In the genomic region with DNA sequence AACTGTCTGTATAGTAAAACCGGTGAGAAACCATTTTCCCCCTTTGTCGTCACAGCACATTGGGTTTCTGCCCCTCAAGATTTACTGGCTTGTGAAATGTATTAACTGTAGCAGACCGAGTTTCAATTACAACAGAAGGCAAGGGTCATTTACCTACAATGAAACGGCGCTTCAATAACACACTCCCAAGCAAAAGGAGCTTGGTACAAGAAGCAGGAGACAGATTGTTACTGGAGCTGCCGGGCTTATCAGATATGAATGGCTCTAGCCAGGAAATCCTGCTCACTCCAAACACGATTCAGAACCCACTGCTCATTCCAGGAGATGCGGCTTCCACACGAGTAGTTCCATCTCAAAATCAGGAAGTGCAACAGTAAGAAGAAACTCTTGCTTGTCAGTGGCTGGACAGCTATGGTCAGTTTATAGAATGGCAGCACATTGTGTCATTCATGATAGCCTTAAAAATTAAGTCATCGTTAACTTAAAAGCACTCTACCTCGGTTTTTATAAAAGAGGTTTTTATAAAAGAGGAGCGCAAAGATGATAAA, we compare ENCODE assay signal across 1 mouse cellular context.
TF ChIP-seq lines count a peak whose summit lies in the region.

No protein-coding gene starts in this region.

TF ChIP-seq in CH12.LX, 34 proteins besides CTCF, POLR2A, EP300 and RAD21 (continued from another document):
- TF ChIP-seq RCOR1 (conservative IDR thresholded peaks at IDR 0.05; ENCODE audit: low read depth, low read length) = no peak
- no peak for TF ChIP-seq MAFK (IDR thresholded peaks at IDR 0.05; ENCODE audit: insufficient replicate concordance, low read length)
- no peak for TF ChIP-seq GABPA (IDR thresholded peaks at IDR 0.05; ENCODE audit: insufficient replicate concordance, low read depth, low read length)
- no peak for TF ChIP-seq ZMIZ1 (IDR thresholded peaks at IDR 0.05; ENCODE audit: low read depth, low read length)
- no peak for TF ChIP-seq E2F4 (IDR thresholded peaks at IDR 0.05; ENCODE audit: insufficient replicate concordance, low read depth, low read length)
- TF ChIP-seq ZNF384 (IDR thresholded peaks at IDR 0.05; ENCODE audit: low read depth, low read length) = no peak
- no peak for TF ChIP-seq MEF2A (IDR thresholded peaks at IDR 0.05; ENCODE audit: borderline replicate concordance, low read depth, low read length)
- TF ChIP-seq SMC3 (IDR thresholded peaks at IDR 0.05; ENCODE audit: low read depth, low read length) = no peak
- no peak for TF ChIP-seq PAX5 (IDR thresholded peaks at IDR 0.05; ENCODE audit: low read length)
- TF ChIP-seq KAT2A (IDR thresholded peaks at IDR 0.05; ENCODE audit: insufficient replicate concordance, low read length) = no peak
- TF ChIP-seq USF2 (conservative IDR thresholded peaks at IDR 0.05; ENCODE audit: low read depth, low read length) = no peak
- no peak for TF ChIP-seq ELF1 (IDR thresholded peaks at IDR 0.05; ENCODE audit: low read depth, low read length)
TF ChIP-seq in CH12.LX: peak in this region for 0.
